Mouse (Mus musculus): ENCODE measurements around the gene Dennd6b.

The Dennd6b gene

DNA sequence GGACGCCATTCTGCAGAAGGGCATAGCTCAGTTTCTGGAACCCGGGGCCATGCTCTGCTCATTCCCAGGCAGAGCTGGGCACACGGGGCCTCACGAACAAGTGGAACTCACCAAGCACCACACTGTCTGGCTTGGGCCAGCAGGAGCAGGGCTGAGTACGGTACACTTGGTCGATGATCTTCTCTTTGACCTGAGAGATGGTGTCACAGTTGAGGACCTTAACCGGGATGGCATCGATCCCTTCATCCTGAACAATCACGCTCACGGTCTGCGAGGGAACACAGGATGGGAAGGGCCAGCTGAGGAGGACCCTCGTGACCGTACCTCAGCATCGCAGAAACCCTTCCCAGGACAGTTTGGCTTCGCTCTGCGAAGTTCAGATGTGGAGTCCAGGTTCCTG is 37.8 kb downstream of the Dennd6b start:
- no peak for DNase-seq (ENCODE audit: low spot score in 2 of 2)

DNA sequence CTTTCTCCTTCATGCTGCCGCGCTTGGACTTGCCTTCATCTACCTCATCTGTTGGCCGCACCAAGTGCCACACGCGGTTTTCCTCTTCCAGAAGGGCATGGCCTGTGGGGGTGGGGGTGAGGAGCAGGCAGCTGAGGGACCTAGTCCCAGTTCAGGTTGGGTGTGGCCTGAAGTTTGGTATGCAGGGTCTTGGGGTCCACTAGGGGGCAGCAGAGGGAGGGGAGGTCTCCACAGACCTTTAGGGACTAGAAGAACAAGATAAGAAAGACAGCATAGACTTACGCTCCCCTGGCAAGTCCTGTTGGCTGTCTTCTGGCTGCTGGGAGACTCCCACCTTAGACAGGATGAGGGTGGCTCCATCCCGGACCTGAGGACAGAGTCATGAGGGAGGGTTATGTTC is 38.3 kb downstream of the Dennd6b start:
- peak in 1 of 2 experiments; percentile 70 for DNase-seq (ENCODE audit: low spot score in 2 of 2)

DNA sequence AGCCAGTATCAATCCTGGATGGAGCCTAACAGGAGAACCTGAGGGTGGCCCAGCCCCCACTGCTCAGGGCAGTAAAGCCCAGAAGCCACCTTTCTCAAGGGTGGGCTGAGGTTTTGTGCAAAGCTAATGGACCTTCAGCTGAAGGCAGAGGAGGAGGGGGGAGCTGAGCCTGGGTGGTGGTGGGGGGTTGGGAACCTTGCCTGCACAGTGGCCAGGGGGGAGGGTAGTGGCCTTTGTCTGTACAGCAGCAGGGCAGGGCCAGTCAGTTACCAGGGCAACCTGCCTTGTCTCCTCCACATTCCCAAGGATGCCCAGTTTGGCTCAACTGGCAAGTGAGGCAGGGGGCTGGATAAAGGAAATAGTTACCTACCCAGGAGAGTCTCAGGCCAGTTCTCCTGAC is 44.0 kb downstream of the Dennd6b start:
- DNase-seq (ENCODE audit: low spot score in 2 of 2): no peak

DNA sequence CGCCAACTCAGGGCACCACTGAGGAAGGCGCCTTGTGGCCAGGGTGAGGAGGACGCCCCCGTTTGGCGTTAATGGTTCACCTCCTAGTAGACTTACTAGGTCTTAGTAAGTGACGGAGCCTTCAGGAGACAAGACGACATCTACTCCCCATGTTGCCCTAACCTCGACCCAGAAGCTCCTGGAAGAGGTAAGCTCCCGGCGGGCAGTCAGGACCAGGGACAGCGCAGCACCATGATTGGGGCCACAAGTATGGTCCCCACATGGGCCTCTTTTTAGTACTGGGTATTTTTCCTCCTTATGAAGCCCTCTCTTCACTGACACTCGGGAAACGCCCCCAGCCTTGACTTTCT is 46.3 kb downstream of the Dennd6b start:
- no peak for DNase-seq (ENCODE audit: low spot score in 2 of 2)

DNA sequence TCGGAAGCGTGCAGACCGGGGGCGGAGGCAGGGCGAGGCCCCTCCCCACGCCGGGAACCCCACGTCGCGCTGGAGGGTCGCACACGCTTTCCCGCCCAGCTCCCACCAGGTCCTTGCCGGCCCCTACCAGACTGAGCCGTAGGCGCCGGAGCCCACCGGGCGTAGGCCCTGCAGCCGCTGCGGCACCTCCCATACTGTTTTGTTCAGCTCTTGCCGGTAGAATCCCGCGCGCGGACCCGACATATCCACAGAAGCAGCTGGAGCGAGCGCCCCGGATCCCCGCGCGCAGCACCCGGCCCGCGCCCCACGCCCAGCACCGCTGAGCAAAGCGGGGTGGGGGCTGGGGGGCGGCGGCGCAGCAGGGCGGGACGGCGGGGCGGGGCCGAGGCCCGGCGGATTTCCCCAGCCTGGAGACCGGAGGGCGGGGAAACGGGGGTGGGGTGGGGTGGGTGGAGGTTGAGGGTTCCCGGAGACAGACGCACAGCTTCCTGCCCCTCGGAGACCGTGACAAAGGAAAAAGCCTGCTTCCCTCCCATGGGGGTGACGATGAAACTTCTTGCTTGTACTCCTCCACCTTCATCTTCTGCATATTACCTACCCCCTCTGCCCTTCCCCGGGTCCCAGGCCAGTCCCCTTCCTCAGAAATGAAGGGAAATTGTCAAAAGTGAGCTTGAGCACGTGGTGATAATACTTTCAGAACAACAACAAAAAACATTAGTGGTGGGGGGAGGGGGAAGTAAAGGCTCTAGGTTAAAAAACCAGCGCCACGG is 46.8 kb downstream of the Dennd6b start, which contains the start of gene Mapk11:
Gene Mapk11, minus strand, starts transcription at position 358 of the 770 bp plus-strand sequence.
- DNase-seq (ENCODE audit: low spot score in 2 of 2): peak in 1 of 2 experiments; percentile 37

DNA sequence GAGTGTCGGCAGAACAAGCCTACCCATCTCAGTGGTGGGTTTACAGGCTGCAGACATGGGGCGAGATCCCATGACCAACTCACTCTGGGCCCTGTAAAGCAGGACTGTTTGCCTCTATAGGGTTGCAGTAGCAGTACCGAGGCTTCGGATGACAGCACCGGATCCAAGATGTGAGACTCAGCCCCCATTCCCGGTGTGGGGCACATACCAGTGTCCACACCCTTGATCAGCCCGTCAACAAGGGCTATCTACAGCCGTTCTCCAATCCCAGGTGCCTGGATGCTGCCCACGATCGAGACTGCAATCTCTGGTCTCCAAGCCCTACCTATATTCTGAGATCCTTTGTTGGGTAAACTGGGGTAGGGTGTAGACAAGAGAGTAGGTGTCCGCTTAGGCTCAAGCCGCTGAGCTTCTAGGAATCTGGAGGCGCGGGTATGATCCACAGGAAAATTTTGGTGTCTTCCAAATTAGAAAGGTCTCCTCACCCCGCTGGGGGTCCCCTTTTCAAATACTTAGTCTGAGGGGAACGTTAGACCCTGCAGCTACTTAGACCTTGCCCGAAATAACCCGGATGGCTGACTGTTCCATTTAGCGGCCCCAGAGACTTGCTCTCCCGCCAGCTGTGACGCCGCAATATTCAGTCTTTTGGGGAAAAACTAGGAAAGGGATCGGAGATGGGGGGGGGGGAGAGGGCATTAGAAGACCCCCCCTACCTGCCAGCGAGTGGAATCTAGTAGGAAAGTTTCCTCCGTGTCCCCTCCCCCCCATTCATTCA is 47.6 kb downstream of the Dennd6b start:
- DNase-seq (ENCODE audit: low spot score in 2 of 2): peak in 1 of 2 experiments; percentile 26

DNA sequence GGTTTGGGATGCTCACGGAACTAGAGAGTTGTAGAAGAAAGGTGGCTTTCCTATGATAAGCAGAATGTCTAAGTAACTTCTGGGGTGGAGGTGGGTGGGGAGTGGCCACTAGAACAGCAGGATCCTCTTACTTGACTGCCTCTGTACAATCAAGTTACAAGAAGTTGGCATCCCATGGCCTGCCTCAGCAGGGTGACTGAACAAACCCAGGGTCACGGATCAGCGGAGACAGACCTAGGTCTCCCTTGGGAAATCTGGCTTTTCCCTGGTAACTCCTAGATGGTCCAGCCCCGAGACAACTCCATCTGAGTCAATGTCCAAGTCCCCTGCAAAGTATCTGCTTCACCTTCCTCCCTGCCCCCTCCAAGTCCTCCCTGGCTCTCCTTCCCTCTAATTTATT is 48.4 kb downstream of the Dennd6b start:
- DNase-seq (ENCODE audit: low spot score in 2 of 2): no peak

DNA sequence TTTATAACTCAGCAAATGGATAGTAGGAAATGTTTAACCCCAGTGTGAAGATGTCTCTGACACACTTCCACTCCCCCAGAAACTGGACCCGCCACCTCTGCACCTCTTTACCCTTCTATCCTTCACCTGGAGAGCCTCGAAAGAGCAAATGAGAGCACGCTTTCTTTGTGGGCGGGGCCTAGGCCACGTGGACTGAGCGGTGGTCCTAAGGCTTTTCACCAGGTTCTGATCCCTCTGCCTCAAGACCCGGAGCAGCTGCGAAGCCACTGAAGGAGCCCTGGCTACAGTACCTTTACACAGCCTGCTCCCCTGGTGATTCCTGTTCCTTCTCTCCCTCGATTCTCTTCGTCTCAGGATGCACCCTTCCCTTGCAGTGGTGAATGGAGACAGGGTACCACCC is 48.8 kb downstream of the Dennd6b start:
- no peak for DNase-seq (ENCODE audit: low spot score in 2 of 2)

DNA sequence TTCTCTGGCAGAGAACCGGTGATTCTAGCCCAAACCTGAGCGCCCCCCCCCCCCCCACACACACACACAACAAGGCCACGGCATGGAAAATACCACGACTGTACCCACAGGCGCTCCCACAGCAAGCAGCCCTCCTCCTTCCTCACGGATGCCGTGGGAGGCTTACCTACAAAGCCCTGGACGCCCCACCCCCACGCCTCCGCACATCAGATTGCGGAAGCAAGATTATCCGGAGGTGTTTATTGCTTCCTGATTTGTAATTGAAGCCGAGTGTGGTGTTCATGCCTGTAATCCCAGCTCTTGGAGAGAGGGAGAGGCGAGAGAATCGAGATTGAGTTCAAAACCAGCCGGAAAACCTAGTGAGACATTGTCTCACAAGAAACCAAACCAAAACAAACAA is 49.3 kb downstream of the Dennd6b start:
- peak in 1 of 2 experiments; percentile 70 for DNase-seq (ENCODE audit: low spot score in 2 of 2)

DNA sequence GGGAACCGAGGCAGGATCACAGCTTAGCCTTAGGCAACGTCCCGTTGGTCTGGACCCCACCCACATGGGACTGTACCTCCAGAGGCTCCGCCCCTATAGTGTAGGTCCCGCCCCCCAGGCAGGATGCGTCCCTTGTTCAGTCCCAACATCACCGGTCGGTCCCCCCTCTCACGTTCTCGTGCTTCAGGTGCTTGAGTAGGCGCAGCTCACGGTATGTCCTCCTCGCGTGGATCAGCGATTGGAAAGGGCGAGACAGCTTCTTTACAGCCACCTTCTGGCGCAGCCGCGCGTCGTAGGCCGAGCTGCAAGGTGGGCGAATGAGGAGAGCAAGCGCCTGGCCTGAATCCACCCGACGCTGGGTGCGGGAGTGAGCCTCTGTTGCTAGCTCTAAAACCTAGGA is 49.8 kb downstream of the Dennd6b start:
- peak; percentile 39 to 83 for DNase-seq (ENCODE audit: low spot score in 2 of 2)

DNA sequence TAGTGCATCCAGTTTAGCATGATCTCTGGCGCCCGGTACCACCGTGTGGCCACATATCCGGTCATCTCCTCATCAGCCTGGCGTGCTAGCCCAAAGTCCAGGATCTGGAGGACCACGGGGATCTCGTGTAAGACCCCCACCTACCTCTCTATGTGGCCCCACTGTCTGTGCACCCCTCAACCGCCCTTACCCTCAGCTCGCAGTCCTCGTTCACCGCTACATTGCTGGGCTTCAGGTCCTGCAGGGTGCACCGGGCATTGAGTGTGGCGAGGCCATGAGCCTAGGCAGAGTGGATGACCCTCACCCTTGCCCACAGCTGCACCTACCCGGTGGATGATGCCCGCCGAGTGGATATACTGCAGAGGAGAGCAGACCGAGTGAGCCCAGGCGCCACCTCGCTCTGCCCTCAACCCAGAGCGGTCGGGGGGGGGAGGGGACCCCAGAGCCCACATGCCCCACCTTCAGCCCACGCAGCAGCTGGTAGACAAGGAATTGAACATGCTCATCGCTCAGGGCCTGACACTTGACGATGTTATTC is 50.4 kb downstream of the Dennd6b start:
- no peak for DNase-seq (ENCODE audit: low spot score in 2 of 2)

DNA sequence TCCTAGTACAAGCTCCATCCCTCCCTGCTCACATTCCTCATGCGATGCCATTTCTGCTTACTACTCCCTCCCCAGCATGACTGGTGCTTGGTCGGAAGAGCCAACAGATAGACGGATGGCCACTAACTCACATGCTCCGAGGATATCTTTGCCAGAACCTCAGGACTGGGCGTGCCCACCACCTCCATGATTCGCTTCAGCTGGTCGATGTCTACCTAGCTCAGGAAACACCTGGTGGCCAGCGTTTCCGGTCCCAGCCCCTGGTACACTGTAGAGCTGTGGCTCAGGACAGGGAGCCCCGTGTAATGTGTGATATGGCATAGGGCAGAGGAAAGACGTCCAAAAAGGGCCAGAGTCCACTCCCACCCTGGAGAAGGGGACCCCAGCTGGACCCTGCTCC is 51.3 kb downstream of the Dennd6b start:
- no peak for DNase-seq (ENCODE audit: low spot score in 2 of 2)

DNA sequence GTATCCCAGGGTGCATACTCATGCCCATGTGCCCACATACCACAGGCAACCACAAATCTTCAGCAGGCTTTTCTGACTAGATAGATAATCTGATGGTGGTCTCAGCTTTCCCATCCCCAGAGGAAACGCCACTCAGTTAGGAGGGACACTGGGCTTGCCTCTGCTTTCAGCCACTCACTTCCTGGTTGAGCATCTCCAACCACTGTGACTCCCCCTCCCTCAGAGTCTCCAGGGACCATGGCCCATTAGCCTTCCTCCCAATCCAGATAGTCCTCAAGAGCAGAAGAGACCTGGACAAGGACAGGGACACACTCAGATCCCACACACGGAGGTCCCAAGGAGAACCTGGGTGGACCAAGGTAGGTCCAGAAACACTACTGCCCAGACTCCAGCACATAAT is 53.2 kb downstream of the Dennd6b start:
- DNase-seq (ENCODE audit: low spot score in 2 of 2): no peak

DNA sequence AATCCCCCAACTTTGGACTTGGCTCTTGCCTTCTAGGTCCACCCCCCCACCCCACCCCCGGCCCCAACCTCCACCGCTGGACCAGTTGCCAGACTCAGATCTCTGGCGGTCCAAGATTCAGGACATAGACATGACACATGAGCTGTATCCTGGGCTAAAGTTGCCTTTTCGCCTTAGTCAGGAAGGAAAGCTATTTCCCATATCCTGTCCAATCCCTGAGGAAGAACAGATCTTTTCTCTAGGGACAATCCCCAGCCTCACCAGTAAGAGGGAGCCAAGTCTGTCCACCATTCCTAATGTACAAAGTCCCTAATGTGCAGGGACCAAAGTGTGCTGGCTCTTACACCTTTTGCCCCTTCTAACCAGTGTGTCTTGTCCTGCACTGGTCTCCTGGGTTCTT is 54.4 kb downstream of the Dennd6b start:
- no peak for DNase-seq (ENCODE audit: low spot score in 2 of 2)

DNA sequence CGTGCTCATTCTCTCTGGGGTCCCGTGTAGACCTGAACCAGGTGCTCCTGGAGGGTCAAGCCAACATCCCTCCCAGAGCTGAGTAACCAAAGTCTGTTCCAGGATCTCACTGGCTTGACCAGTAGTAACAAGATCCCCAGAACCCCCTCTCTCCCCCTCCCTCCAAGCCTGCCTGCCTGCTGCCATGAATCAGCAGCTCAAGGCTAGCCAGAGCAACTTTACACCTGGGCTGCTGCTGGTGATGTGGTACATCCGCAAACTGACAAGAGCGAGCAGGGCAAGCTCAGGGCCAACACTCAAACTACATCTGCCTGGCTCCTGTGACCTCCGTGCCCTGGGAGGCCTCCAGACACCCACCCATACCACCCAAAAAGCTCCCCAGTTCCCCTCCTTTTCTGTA is 54.9 kb downstream of the Dennd6b start:
- DNase-seq (ENCODE audit: low spot score in 2 of 2): no peak

DNA sequence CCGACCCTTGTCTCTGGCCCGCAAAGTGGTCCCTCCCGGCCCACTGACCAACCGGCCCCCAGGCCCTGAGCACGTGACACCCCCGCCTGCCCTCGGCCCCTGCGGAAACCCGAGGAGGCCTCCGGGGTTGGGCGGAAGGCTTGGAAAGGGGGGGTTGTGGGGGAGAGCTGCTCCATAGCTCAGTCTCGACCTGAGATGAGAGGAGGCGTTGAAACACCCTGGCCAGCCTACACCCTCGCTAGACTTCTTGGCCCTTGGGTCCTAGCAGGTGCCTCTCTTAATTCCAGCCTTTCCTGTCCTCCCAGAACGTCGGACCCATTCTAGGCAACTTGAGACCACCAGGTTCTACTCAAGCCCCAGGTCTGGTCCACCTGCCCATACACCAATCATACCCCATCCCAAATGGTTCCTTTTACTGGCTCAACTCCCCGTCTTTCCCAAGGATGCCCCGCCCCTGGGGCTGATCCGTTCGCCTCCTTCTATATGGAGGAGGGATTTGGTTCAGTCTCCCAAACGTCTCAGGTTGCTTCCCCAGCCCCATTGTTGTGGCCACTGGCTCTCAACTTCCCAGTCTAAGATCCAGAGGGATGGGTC is 55.5 kb downstream of the Dennd6b start, which contains the start of gene Mapk12:
Gene Mapk12, minus strand, starts transcription at position 45 of the 594 bp plus-strand sequence.
- DNase-seq (ENCODE audit: low spot score in 2 of 2): peak in 1 of 2 experiments; percentile 44

DNA sequence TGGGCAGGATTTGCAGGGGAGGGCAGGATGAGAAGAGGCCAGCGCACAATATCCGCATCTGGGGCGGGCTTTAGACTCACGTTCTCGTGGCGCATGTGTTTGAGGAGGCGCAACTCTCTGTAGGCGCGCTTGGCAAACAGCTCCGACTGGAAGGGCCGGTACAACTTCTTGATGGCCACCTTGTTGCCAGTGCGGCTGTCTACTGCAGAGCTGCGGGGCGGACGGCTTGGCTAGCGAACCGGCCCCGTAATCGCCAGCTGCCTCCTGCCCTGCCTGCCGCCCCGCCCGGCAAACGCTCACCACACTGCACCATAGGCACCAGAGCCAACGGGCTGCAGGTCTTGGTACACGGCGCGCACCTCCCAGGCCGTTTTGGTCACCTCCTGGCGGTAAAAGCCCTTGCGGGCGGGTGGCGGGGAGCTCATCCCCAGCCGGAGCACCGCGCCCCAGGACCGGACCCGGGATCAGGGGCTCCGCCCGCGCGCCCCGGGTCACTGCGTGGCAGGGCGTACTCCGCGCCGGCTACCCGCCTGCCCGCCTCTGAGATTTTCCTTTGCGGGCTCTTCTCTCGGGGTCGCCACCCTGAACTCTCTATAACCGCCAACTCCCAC is 56.1 kb downstream of the Dennd6b start:
- DNase-seq (ENCODE audit: low spot score in 2 of 2): peak; percentile 51 to 87

DNA sequence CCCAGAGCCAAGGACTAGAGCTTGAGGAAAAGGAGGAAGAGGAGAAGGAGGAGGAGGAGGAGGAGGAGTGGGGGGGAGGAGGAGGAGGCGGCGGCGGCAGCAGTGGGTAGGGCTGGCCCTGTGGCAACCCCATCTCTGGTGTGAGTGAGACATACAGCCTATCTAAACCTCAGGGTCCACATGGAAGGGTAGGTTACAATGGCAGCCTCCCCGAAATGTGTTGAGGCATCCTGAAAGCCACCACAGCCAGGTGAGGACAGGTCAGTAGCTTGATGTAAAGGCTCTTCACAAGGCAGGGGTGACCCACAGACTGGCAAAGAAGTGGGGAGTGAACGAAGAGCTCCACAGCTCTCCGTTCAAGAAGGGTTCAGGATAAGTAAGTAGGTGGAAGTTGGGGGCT is 57.8 kb downstream of the Dennd6b start:
- DNase-seq (ENCODE audit: low spot score in 2 of 2): no peak

DNA sequence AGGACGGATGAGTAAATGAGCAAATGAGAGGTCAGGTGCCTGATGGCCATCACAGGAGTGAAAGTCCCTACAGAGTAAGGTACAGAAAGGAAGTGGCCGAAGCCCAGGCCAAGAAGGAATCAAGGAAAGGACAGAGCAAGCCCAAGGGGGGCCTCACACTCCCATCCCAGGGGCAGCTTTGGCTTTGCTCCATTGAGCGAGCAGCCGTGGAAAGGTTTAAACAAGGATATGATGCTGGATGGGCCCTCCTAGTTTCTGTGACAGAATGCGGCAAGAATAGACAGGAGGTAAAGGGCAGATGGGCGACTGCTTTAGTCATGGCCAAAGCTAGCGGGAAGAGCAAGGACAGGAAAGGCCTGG is 58.3 kb downstream of the Dennd6b start:
- DNase-seq (ENCODE audit: low spot score in 2 of 2): no peak

DNA sequence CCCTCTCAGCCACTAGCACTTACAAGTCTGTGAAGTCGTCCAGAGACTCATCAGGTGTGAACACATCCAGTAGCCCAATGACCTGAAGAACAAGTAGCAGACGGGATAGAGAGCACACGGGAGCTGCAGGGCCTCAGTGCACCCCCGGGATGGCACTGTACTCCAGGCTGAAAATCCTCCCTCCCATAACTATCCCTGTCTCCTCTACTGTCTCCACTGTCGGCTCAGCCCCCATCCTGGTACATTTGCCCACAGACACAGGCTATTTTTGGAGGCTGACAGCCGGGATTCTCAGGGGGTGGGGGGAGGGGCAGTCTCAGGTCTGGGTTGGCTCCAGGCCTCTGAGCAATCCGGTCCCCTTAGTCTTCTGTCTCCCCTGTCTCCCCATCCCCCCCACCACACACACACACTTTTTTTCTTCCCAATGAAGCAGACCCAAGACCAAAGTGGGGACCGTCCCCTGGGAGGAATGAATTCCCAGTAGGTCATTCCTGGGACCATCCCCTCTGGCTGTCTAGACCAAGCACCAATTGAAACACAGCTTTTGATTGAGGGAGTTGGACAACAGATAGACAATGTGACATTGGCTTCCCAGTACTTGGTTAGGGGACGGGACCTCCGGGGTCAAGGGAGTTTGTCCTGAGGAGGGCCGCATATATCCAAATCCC is 58.8 kb downstream of the Dennd6b start:
- no peak for DNase-seq (ENCODE audit: low spot score in 2 of 2)

DNA sequence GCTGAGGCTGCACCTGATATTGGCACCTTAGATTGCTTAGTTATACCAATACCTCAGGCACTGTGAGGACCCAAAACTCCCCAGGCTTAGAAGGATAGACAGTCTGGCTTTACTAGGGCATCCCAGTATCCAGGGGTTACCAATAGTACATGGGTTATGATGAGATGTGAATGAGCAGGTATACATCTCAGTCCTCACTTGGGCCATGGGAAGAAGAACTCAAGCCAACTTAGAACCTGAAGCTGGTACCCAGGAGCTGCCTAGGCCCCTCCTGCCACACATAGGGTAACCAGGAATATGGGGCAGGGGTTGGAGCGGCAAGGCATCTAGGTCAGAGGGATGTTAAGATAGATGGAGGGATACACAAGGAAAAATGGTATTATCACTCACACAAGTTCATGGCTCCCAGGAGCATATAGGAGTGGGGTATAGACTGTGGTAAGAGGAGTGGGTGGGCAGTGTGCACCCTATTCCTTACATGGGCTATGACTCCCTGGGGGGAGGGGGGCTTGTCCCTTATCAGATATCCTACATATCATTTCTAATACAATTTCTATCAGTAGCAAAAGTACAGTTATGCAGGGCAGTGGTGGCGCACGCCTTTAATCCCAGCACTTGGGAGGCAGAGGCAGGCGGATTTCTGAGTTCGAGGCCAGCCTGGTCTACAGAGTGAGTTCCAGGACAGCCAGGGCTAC is 59.7 kb downstream of the Dennd6b start:
- no peak for DNase-seq (ENCODE audit: low spot score in 2 of 2)
